Mouse (Mus musculus): ENCODE measurements at regions not wholly inside any gene's neighbourhood (a gene's known extent, or its start where the extent isn't known, plus 50 kb on each side); places are given as distances from the start of the nearest gene placed in this dataset.

GRCm38 (mm10) chr8:109172701-109173100 is 321.1 kb upstream of the Pmfbp1 start:
- DNase-seq (ENCODE audit: low spot score), result no peak
- Histone ChIP-seq H3K4me3 (no peak overlapping the region), H3K36me3 (replicated peaks) (no peaks in the 10 kb centered on the region), H3K9me3 (peaks cover 7% of the 10 kb centered on the region; the same call in 1 of the 2 replicates), H3K27me3 (replicated peaks; ENCODE audit: low read depth, poor library complexity, severe bottlenecking) (no peaks in the 10 kb centered on the region), H3K27ac (replicated peaks) (no peak overlapping the region), H3K4me1 (no peaks in the 10 kb centered on the region)
- WGBS, result 90% methylated on average over 4 of the region's 4 CpGs

DNA sequence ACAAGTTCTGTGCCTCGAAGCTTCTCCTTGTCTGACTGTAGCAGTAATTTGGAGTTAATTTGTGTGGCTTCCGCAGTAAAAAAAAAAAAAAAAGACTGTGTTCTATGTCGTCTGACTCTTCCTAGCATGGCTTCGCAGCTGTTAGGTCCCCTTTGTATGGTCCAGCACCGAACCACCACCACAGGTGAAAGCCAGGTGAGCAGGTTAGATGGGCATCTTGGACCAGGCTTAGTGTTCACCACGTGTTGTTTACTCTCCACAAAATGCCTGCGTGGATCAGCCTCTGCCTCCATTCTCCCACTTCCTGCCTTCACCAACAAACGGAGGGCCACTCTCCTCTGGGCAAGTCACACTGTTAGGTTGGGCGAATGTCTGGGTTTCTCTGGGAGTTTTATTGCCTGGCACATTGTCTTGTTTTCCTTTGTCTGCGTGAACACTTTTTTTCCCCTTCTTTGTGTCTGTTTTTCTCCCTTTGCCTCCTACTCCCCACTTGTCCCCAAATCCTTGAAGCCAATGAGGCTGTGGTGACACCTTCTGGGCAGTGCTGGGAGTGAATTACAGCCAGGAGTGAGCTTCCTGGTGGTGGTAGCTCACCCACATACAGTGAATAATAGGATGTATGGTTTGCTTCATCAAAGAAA is 308.1 kb upstream of the Pmfbp1 start:
- Histone ChIP-seq H3K9me3 (no peaks in the 10 kb centered on the region), H3K4me3 (peak overlapping the region; percentile 37), H3K27me3 (replicated peaks; ENCODE audit: low read depth, poor library complexity, severe bottlenecking) (no peaks in the 10 kb centered on the region), H3K27ac (replicated peaks) (peak overlapping the region; percentile 87), H3K36me3 (replicated peaks) (no peaks in the 10 kb centered on the region), H3K4me1 (peaks cover 15% of the 10 kb centered on the region)
- DNase-seq (ENCODE audit: low spot score), result peak; percentile 79
- WGBS, result 39% methylated on average over 10 of the region's 10 CpGs

DNA sequence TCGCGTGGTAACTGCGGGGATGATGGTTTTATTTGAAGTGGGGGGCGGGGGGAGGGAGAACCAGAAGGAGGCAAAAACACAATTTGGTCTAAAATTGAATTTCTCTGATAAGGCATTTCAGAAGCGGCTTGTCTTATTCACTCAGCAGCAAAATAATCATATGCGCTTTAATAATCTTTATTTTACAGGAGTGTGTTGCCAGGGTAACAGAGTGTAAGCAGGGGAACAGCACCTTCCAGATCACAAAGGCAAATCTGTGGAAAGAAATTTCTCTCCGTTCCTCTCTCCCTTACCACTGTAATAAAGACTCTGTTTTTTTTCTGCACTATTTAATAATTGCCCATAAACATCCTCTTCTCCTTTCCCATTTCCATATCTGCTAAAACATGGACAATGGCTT is 306.2 kb upstream of the Pmfbp1 start:
- H3K4me1 ChIP-seq, result peaks cover 15% of the 10 kb centered on the region
- no peaks in the 10 kb centered on the region for H3K9me3 ChIP-seq
- no peaks in the 10 kb centered on the region for H3K27me3 ChIP-seq (replicated peaks; ENCODE audit: low read depth, poor library complexity, severe bottlenecking)
- DNase-seq (ENCODE audit: low spot score), result no peak
- WGBS, result 88% methylated on average over 7 of the region's 7 CpGs
- no peak overlapping the region for H3K4me3 ChIP-seq
- no peak overlapping the region for H3K27ac ChIP-seq (replicated peaks)
- no peaks in the 10 kb centered on the region for H3K36me3 ChIP-seq (replicated peaks)

- DNase-seq (ENCODE audit: low spot score), result no peak
- Histone ChIP-seq H3K36me3 (replicated peaks) (no peaks in the 10 kb centered on the region), H3K4me3 (no peak overlapping the region), H3K9me3 (no peaks in the 10 kb centered on the region), H3K27me3 (replicated peaks; ENCODE audit: low read depth, poor library complexity, severe bottlenecking) (no peaks in the 10 kb centered on the region), H3K4me1 (peaks cover 6% of the 10 kb centered on the region; the same call in 1 of the 2 replicates), H3K27ac (replicated peaks) (no peak overlapping the region)
- 92% methylated on average over 8 of the region's 8 CpGs for WGBS
Measured at GRCm38 (mm10) chr8:109214247-109214646, 279.6 kb upstream of the Pmfbp1 start.

DNA sequence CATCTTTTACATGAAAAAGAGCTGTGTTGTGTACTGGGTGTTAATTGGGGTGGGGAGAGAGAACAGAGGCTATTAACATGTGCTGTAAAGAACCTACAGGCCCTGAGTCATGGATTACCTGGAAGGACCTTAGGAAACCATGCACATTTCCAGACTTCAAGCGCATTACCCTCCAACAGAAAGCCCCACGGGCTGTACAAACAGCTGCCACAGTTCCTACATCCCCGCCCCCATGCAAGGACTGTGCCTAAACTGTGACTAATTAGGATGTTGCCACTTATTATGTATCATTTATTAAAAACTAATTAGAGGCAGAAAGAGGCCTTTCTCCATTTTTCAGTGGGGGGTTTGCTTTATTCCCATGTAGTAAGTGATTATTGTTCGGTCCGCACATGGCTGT is 277.5 kb upstream of the Pmfbp1 start:
- no peak for DNase-seq (ENCODE audit: low spot score)
- Histone ChIP-seq H3K36me3 (replicated peaks) (no peaks in the 10 kb centered on the region), H3K27ac (replicated peaks) (no peak overlapping the region), H3K9me3 (no peaks in the 10 kb centered on the region), H3K4me3 (no peak overlapping the region), H3K4me1 (peaks cover 11% of the 10 kb centered on the region; the same call in 1 of the 2 replicates), H3K27me3 (replicated peaks; ENCODE audit: low read depth, poor library complexity, severe bottlenecking) (no peaks in the 10 kb centered on the region)
- 90% methylated on average over 5 of the region's 5 CpGs for WGBS

DNA sequence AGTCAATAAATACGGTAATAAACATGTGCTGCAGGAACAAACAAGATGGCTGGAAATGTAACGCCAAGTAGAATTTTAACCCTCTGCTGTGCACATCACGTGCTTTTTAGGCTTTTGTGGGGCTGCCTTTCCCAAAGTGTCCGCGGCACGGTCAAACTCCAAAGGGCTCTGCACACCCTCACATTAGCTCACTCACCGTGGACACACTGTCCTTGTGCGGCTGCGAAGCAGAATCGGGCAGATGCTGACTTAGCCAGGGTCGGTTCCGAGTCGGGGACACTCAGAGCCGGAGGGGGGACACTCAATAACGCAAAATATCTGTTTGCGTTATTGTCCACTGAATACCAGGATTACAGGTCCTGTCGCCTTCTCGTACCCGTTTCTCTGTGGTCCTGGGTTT is 276.5 kb upstream of the Pmfbp1 start:
- Histone ChIP-seq H3K4me3 (no peak overlapping the region), H3K27me3 (replicated peaks; ENCODE audit: low read depth, poor library complexity, severe bottlenecking) (no peaks in the 10 kb centered on the region)
- WGBS, result 93% methylated on average over 19 of the region's 19 CpGs

DNA sequence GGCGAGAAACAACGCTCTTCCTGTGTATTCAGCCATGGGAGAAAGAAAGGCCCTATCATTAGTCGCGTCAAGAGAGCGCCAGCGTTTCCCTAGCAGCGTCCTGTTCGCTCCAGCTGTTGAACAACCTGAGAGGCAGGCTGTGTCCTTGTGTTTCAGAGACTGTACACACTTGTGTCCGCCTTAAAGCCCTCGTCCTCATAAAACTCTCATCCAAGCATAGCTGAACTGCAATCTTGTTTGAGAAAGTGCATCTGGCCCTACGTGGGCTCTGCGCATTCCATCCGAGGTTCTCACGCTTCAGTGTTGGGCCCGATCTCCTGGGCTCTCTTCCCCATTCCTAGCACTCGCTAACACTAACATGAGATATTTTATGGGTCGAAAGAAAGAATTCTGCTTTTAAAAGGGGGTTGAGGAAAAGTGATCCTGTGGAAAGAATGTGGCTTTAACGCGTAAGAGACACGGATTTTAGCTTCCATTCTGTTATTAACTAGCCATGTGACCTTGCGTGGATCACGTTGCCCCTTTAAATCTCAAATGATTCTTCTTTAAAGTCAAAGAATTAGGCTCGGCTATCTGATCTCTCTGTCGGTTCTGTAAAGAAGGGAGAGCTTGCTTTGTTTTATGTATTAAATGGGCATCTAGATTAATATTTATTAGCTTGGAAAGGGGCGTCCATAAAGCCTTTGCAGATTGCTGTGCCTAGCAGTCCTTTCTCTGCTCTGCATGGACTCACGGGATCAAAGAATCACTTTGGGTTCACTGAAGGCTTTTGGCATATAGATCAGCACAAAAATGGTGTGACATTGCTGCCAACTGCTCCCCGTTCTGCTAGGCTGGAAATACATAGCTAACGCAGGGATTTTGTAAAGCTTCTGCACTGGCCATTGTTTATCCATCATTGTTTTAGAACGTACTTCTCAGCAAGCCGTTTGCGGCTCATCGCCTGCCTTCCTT is 261.3 kb upstream of the Pmfbp1 start:
- WGBS, result 77% methylated on average over 32 of the region's 32 CpGs

More for the DNA sequence above, 276.5 kb upstream of the Pmfbp1 start:
- no peaks in the 10 kb centered on the region for H3K36me3 ChIP-seq (replicated peaks)
- no peaks in the 10 kb centered on the region for H3K9me3 ChIP-seq
- no peak overlapping the region for H3K27ac ChIP-seq (replicated peaks)
- H3K4me1 ChIP-seq, result peaks cover 11% of the 10 kb centered on the region; the same call in 1 of the 2 replicates
- no peak for DNase-seq (ENCODE audit: low spot score)

GRCm38 (mm10) chr8:109245526-109245925 is 248.3 kb upstream of the Pmfbp1 start:
- H3K4me1 ChIP-seq, result no peaks in the 10 kb centered on the region
- no peak overlapping the region for H3K4me3 ChIP-seq
- H3K27me3 ChIP-seq (replicated peaks; ENCODE audit: low read depth, poor library complexity, severe bottlenecking), result no peaks in the 10 kb centered on the region
- no peak overlapping the region for H3K27ac ChIP-seq (replicated peaks)
- WGBS, result 83% methylated on average over 8 of the region's 8 CpGs
- no peaks in the 10 kb centered on the region for H3K36me3 ChIP-seq (replicated peaks)
- no peaks in the 10 kb centered on the region for H3K9me3 ChIP-seq
- DNase-seq (ENCODE audit: low spot score), result no peak

More for the DNA sequence above, 261.3 kb upstream of the Pmfbp1 start:
- H3K4me3 ChIP-seq, result no peak overlapping the region
- H3K27ac ChIP-seq (replicated peaks), result no peak overlapping the region
- no peaks in the 10 kb centered on the region for H3K9me3 ChIP-seq
- no peak for DNase-seq (ENCODE audit: low spot score)
- peaks cover 15% of the 10 kb centered on the region for H3K4me1 ChIP-seq
- H3K36me3 ChIP-seq (replicated peaks), result no peaks in the 10 kb centered on the region
- H3K27me3 ChIP-seq (replicated peaks; ENCODE audit: low read depth, poor library complexity, severe bottlenecking), result no peaks in the 10 kb centered on the region

DNA sequence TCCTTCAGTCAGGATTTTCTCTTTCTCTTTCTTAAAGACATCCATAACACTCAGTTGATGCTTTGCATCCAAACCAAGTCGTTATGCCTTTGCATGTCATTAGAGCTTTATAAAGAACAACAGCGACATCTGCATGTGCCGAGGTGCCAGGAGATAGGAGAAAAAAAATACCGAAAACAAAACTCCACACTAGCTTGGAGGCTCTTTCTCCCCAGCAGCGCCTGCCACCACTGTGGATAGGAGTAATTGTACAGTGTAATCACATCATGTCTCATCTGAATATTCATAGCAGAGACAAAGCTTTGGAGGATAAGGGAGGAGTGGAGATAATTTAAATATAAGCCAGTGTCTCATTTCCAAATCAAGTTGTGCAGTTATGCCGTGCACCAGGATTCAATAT is 246.0 kb upstream of the Pmfbp1 start:
- no peaks in the 10 kb centered on the region for H3K9me3 ChIP-seq
- H3K27me3 ChIP-seq (replicated peaks; ENCODE audit: low read depth, poor library complexity, severe bottlenecking), result no peaks in the 10 kb centered on the region
- H3K36me3 ChIP-seq (replicated peaks), result no peaks in the 10 kb centered on the region
- no peak overlapping the region for H3K4me3 ChIP-seq
- H3K4me1 ChIP-seq, result no peaks in the 10 kb centered on the region
- DNase-seq (ENCODE audit: low spot score), result no peak
- WGBS, result 89% methylated on average over 6 of the region's 6 CpGs
- H3K27ac ChIP-seq (replicated peaks), result no peak overlapping the region

GRCm38 (mm10) chr8:109248356-109248755 is 245.5 kb upstream of the Pmfbp1 start:
- H3K36me3 ChIP-seq (replicated peaks), result no peaks in the 10 kb centered on the region
- no peak overlapping the region for H3K27ac ChIP-seq (replicated peaks)
- no peaks in the 10 kb centered on the region for H3K27me3 ChIP-seq (replicated peaks; ENCODE audit: low read depth, poor library complexity, severe bottlenecking)
- H3K4me1 ChIP-seq, result no peaks in the 10 kb centered on the region
- no peak overlapping the region for H3K4me3 ChIP-seq
- 87% methylated on average over 6 of the region's 6 CpGs for WGBS
- no peaks in the 10 kb centered on the region for H3K9me3 ChIP-seq
- no peak for DNase-seq (ENCODE audit: low spot score)

DNA sequence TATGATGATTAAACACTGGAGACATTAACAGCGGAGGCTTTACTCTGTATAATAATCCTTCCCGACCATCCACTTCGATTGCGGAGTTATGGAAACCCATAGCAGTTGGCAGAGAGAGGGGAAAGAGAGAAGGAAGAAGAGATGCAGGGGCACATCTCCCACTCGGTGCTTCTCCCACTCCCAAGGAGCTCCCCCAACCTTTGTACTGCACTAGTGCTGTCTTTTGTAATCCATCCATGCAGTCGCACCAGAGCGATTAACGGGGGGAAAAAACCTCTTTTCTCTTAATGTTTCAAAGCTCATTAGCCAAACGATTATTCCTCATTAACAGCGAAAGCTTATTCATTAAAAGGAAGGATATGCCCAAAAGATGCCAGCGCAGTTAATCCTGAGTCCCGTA is 244.6 kb upstream of the Pmfbp1 start:
- no peak for DNase-seq (ENCODE audit: low spot score)
- Histone ChIP-seq H3K4me1 (no peaks in the 10 kb centered on the region), H3K27ac (replicated peaks) (no peak overlapping the region), H3K9me3 (no peaks in the 10 kb centered on the region), H3K4me3 (no peak overlapping the region), H3K36me3 (replicated peaks) (no peaks in the 10 kb centered on the region), H3K27me3 (replicated peaks; ENCODE audit: low read depth, poor library complexity, severe bottlenecking) (no peaks in the 10 kb centered on the region)
- WGBS, result 87% methylated on average over 12 of the region's 12 CpGs

DNA sequence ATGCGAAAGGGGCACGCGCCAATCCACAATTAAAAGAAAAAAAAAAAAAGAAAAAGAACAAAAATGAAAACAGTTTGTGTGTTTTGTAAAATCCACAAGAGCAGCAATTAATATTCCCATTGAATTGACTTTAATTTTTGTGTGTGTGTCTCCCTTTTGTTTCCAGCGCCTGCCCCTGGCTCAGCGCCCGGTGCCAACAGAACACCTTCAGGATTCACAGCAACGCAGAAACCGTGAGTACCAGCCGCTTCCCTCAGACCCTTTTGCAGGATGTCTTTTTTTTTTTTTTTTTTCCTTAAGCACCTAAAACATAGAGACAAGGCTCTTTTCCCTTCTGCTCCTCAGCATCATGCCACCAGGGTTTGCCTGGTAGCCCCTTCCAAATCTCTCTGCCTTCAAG is 244.1 kb upstream of the Pmfbp1 start:
- no peak overlapping the region for H3K27ac ChIP-seq (replicated peaks)
- 93% methylated on average over 9 of the region's 9 CpGs for WGBS
- no peaks in the 10 kb centered on the region for H3K9me3 ChIP-seq
- DNase-seq (ENCODE audit: low spot score), result no peak
- no peaks in the 10 kb centered on the region for H3K27me3 ChIP-seq (replicated peaks; ENCODE audit: low read depth, poor library complexity, severe bottlenecking)
- H3K4me3 ChIP-seq, result no peak overlapping the region
- H3K4me1 ChIP-seq, result no peaks in the 10 kb centered on the region
- H3K36me3 ChIP-seq (replicated peaks), result no peaks in the 10 kb centered on the region

DNA sequence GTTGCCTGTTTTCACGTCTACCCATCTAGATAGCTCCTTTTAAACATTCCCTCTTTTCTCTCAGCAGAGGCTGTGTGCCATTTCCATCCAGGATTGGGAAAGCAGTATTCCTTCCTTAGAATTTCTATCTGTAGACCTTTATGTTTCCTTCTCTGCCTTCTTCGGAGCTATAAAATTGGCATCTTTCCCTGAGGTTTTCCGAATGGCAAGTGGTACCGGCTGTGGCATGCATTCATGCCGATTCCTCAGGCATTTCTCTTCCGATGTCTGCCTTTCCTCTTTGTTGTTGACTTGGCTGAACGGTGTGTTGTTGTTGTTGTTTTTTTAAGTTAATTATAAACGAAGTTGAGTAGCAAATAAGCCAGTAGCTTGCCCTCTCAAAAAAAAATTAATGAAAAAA is 243.3 kb upstream of the Pmfbp1 start:
- no peaks in the 10 kb centered on the region for H3K4me1 ChIP-seq
- no peaks in the 10 kb centered on the region for H3K9me3 ChIP-seq
- 87% methylated on average over 8 of the region's 8 CpGs for WGBS
- H3K27me3 ChIP-seq (replicated peaks; ENCODE audit: low read depth, poor library complexity, severe bottlenecking), result no peaks in the 10 kb centered on the region
- H3K4me3 ChIP-seq, result no peak overlapping the region
- no peaks in the 10 kb centered on the region for H3K36me3 ChIP-seq (replicated peaks)
- H3K27ac ChIP-seq (replicated peaks), result no peak overlapping the region
- DNase-seq (ENCODE audit: low spot score), result no peak

Data from embryonic facial prominence, embryonic 10.5 days (tissue).